Mouse (Mus musculus): ENCODE measurements around the gene Med8. TPM values are rescaled to one million over a fixed set of nuclear protein-coding genes. Genes with fewer than 3 reads are reported as not detected.
A peak's percentile ranks its signal among the peaks of the same experiment; 100 is the strongest.

Med8 gene
- total RNA-seq (2014; rRNA removed) (79.6 and 82.9 TPM in 2 replicates), polyA plus RNA-seq (2015; fragmentation: Nextera tagmentation; extraction: Ambion mirVana) (86.6 and 96.2 TPM in 2 replicates)

GRCm38 (mm10) chr4:118409142-118409900 lies at the start of gene Med8, which contains the start of gene Szt2:
Gene Med8, plus strand, starts transcription at chr4:118409337.
Gene Szt2, minus strand, starts transcription at chr4:118409273.
- ATAC-seq (peak; percentile 97), DNase-seq (peak; percentile 90)
- Histone ChIP-seq H3K4me1 (ENCODE audit: insufficient read depth) (0 out of 2 replicates have a peak, but pooled peaks cover 6% of the 10 kb centered on the region), H3K27ac (ENCODE audit: low read depth, low read length) (peak within 1 kb of the TSS; percentile 76), H3K9me3 (ENCODE audit: low read length) (no peaks in the 10 kb centered on the region), H3K4me3 (ENCODE audit: low read depth, low read length) (peak within 1 kb of the TSS; percentile 85), H3K9ac (peak within 1 kb of the TSS; percentile 87), H3K36me3 (ENCODE audit: insufficient read depth) (peaks cover 37% of the 10 kb centered on the region), H3K4me2 (ENCODE audit: low read depth) (peak within 1 kb of the TSS; percentile 77), H3K27me3 (ENCODE audit: insufficient read depth, low read length) (no peaks in the 10 kb centered on the region)
- WGBS: 1% methylated on average over 52 of the region's 53 CpGs
- no peak for TF ChIP-seq CTCF (IDR thresholded peaks at IDR 0.05; ENCODE audit: low read depth)

GRCm38 (mm10) chr4:118359896-118360720 lies 49.0 kb upstream of the Med8 start:
- peak; percentile 72 for DNase-seq
- H3K4me1 ChIP-seq (ENCODE audit: insufficient read depth): peaks cover 12% of the 10 kb centered on the region
- peak overlapping the region; percentile 88 for H3K27ac ChIP-seq (ENCODE audit: low read depth, low read length)
- 3% methylated on average over 54 of the region's 54 CpGs for WGBS
- H3K9ac ChIP-seq: peak overlapping the region; percentile 85
- no peaks in the 10 kb centered on the region for H3K9me3 ChIP-seq (ENCODE audit: low read length)
- peaks cover 32% of the 10 kb centered on the region for H3K36me3 ChIP-seq (ENCODE audit: insufficient read depth)
- peak overlapping the region; percentile 91 for H3K4me2 ChIP-seq (ENCODE audit: low read depth)
- peak; percentile 82 for ATAC-seq
- H3K4me3 ChIP-seq (ENCODE audit: low read depth, low read length): peak overlapping the region; percentile 49
- TF ChIP-seq CTCF (IDR thresholded peaks at IDR 0.05; ENCODE audit: low read depth): no peak
- H3K27me3 ChIP-seq (ENCODE audit: insufficient read depth, low read length): no peaks in the 10 kb centered on the region

- H3K9me3 ChIP-seq (ENCODE audit: low read length): no peaks in the 10 kb centered on the region
- H3K4me3 ChIP-seq (ENCODE audit: low read depth, low read length): no peak overlapping the region
- H3K36me3 ChIP-seq (ENCODE audit: insufficient read depth): peaks cover 43% of the 10 kb centered on the region
- peaks cover 12% of the 10 kb centered on the region for H3K4me1 ChIP-seq (ENCODE audit: insufficient read depth)
- ATAC-seq (no peak), DNase-seq (no peak)
- H3K27ac ChIP-seq (ENCODE audit: low read depth, low read length): no peak overlapping the region
- no peak overlapping the region for H3K4me2 ChIP-seq (ENCODE audit: low read depth)
- H3K9ac ChIP-seq: no peak overlapping the region
- WGBS: 86% methylated on average over 5 of the region's 5 CpGs
- no peak for TF ChIP-seq CTCF (IDR thresholded peaks at IDR 0.05; ENCODE audit: low read depth)
- no peaks in the 10 kb centered on the region for H3K27me3 ChIP-seq (ENCODE audit: insufficient read depth, low read length)
Observed at GRCm38 (mm10) chr4:118361451-118361850, 47.7 kb upstream of the Med8 start.

GRCm38 (mm10) chr4:118362879-118363278 lies 46.3 kb upstream of the Med8 start:
- Histone ChIP-seq H3K27me3 (ENCODE audit: insufficient read depth, low read length) (no peaks in the 10 kb centered on the region), H3K4me1 (ENCODE audit: insufficient read depth) (peaks cover 12% of the 10 kb centered on the region), H3K27ac (ENCODE audit: low read depth, low read length) (no peak overlapping the region), H3K4me3 (ENCODE audit: low read depth, low read length) (no peak overlapping the region), H3K9ac (no peak overlapping the region), H3K9me3 (ENCODE audit: low read length) (no peaks in the 10 kb centered on the region), H3K36me3 (ENCODE audit: insufficient read depth) (peaks cover 52% of the 10 kb centered on the region), H3K4me2 (ENCODE audit: low read depth) (no peak overlapping the region)
- no peak for TF ChIP-seq CTCF (IDR thresholded peaks at IDR 0.05; ENCODE audit: low read depth)
- DNase-seq (no peak), ATAC-seq (no peak)
- WGBS: 94% methylated on average over 6 of the region's 6 CpGs

DNA sequence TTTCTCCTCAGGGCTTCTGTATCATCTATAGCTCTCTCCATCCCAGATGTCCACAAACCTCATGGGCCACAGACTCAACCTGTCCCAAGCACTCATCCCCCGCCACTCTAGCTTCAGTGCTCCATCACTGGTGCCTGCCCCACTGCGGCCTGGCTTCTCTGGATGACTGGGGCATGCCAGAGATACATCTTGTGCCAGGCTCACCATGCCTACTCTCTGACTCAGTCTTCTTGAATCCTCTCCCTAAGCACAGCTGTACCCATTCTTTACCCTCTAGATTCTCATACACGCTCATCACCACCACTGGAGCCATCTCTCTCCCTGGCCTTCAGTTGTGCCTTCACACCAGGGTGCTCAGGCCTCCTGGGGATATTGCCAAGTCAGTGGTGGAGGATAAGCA lies 45.2 kb upstream of the Med8 start:
- ATAC-seq: no peak
- Histone ChIP-seq H3K4me1 (ENCODE audit: insufficient read depth) (peaks cover 12% of the 10 kb centered on the region), H3K9me3 (ENCODE audit: low read length) (no peaks in the 10 kb centered on the region), H3K27me3 (ENCODE audit: insufficient read depth, low read length) (no peaks in the 10 kb centered on the region), H3K27ac (ENCODE audit: low read depth, low read length) (no peak overlapping the region), H3K36me3 (ENCODE audit: insufficient read depth) (peaks cover 63% of the 10 kb centered on the region), H3K4me3 (ENCODE audit: low read depth, low read length) (no peak overlapping the region), H3K4me2 (ENCODE audit: low read depth) (no peak overlapping the region), H3K9ac (no peak overlapping the region)
- DNase-seq: no peak
- no peak for TF ChIP-seq CTCF (IDR thresholded peaks at IDR 0.05; ENCODE audit: low read depth)
- WGBS: 96% methylated on average over 3 of the region's 3 CpGs

- H3K4me2 ChIP-seq (ENCODE audit: low read depth): no peak overlapping the region
Observed at GRCm38 (mm10) chr4:118364641-118365040, 44.5 kb upstream of the Med8 start.

More at GRCm38 (mm10) chr4:118364641-118365040, 44.5 kb upstream of the Med8 start:
- Histone ChIP-seq H3K4me3 (ENCODE audit: low read depth, low read length) (no peak overlapping the region), H3K27ac (ENCODE audit: low read depth, low read length) (no peak overlapping the region), H3K9ac (no peak overlapping the region), H3K36me3 (ENCODE audit: insufficient read depth) (peaks cover 69% of the 10 kb centered on the region), H3K27me3 (ENCODE audit: insufficient read depth, low read length) (no peaks in the 10 kb centered on the region), H3K9me3 (ENCODE audit: low read length) (no peaks in the 10 kb centered on the region), H3K4me1 (ENCODE audit: insufficient read depth) (peaks cover 7% of the 10 kb centered on the region; the same call in 1 of the 2 replicates)
- no peak for DNase-seq
- 95% methylated on average over 13 of the region's 13 CpGs for WGBS
- ATAC-seq: no peak
- TF ChIP-seq CTCF (IDR thresholded peaks at IDR 0.05; ENCODE audit: low read depth): no peak
